Mouse (Mus musculus) E14TG2a.4 (cell line): ENCODE measurements at regions not wholly inside any gene's neighbourhood (a gene's known extent, or its start where the extent isn't known, plus 50 kb on each side); places are given as distances from the start of the nearest gene placed in this dataset.

Experiments
- CTCF ChIP-seq: conservative IDR thresholded peaks from 2 replicates; pipeline ENCODE4 v1.5.1; 2014; ENCODE audit warnings: low read length
- NANOG ChIP-seq: IDR thresholded peaks from 2 replicates; pipeline ENCODE4 v1.6.1; 2014; ENCODE audit warnings: borderline replicate concordance, low read length, mixed read lengths
- POU5F1 ChIP-seq: IDR thresholded peaks from 2 replicates; pipeline ENCODE4 v1.6.1; 2014; ENCODE audit warnings: low read length, borderline replicate concordance

- TF ChIP-seq CTCF, result no peak
- TF ChIP-seq NANOG, result no peak
- TF ChIP-seq POU5F1, result no peak
These were observed 239.9 kb downstream of the Rbm26 start for GRCm38 (mm10) chr14:104937083-104937864.
